Mouse (Mus musculus) gastrocnemius, adult 8-10 months (tissue): ENCODE data around the gene Calca. TPM values are rescaled to one million over a fixed set of nuclear protein-coding genes. Genes with fewer than 3 reads are reported as not detected.
"Not testable (repeated sequence)": the region's sequence is repeated elsewhere in the genome, so short reads cannot be mapped to it uniquely, and the experiment has no call there.

Experiments used
- DNase-seq, 2 experiments: peaks; one replicate each; pipeline ENCODE4 v3.0.0; 2022; ENCODE audit warnings: low spot score in 2 of 2
- total RNA-seq, 4 experiments: library from RNA; stranded (reverse); gene quantifications; 2 replicates each; pipeline ENCODE4 v1.2.4; 2022

The Calca gene
- total RNA-seq: not detected

- DNase-seq: no peak
These were observed at the start of gene Calca for GRCm38 (mm10) chr7:114636102-114636501. Gene Calca (minus strand): TSS chr7:114636357.

DNA sequence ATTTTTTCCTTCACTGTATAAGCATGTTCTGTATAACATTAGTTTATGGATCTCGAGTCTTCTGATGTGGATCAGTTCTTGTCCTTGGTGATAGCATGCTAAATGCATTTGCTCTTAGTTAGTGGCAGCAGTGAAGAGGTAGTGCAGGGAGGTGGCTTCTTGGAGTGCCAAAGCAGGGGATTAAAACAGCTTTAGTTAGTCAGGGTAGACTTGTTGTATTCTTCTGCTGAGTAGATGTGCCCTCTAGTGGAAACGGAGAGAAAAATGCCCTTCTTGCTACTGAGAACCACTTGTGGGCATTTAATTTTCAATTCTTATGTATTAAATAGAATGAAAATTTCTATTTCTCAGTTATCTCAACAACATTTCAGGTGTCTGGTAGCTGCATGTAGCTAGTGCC lies 36.5 kb upstream of the Calca start:
- DNase-seq: no peak

DNA sequence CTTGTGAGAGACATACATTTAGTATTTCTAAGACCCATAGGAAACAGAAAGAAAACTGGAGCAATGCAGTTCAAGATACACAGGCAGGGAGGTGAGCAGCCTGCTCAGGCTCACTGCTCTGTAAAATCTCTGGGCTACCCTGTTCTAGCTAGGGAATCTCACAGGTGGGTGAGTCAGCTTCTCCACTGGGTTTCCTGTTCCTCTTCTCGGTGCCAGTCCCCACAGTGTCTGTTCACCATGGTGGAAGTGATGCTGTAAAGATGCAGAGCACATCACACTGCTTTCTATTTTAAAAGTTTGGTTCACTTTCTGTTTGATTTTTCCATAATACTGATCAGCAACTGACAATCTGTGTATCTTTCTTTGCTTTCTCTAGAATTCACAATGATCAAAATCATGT lies 35.2 kb upstream of the Calca start:
- no peak for DNase-seq

DNA sequence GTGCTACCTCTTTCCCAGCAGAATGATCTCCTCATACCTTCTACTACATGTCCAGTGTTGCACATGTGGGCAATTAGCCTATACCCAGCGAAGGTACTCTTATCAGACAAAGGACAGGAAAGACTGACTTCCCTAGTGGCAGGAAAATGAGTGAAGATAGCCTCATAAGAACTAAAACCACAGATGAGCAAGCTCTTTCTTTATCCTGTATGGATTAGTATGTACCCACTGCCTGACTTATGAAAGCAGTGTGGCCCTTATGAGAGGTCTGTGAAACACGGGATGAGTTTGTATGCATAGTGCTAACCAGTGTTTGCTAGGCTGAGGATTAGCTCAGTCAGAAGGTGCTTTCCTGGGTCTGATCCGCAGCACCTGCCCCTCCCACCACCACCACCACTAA lies 13.6 kb upstream of the Calca start:
- DNase-seq: no peak

- no peak for DNase-seq
These were observed 12.6 kb upstream of the Calca start for GRCm38 (mm10) chr7:114648791-114649190.

- DNase-seq: no peak
These were observed 522 bp downstream of the Calca start for GRCm38 (mm10) chr7:114635569-114636101.

GRCm38 (mm10) chr7:114634386-114634785 lies 1.8 kb downstream of the Calca start:
- no peak for DNase-seq

GRCm38 (mm10) chr7:114625966-114626365 lies 10.2 kb downstream of the Calca start:
- no peak for DNase-seq

GRCm38 (mm10) chr7:114616759-114617158 lies 19.4 kb downstream of the Calca start:
- no peak for DNase-seq

- not testable (repeated sequence) for DNase-seq
These were observed 41.8 kb downstream of the Calca start for GRCm38 (mm10) chr7:114594391-114594790.

- DNase-seq: no peak
These were observed 53.7 kb downstream of the Calca start for GRCm38 (mm10) chr7:114582441-114582840.

Other genes starting within 250 kb of the Calca start
- 1 to 10 TPM; 3.1 to 5.9 (median 4.7) TPM for gene Pde3b, start 221.1 kb downstream of the Calca start, total RNA-seq
- gene Cyp2r1, start 73.4 kb downstream of the Calca start, total RNA-seq: not detected
- not detected for gene Calcb, start 82.3 kb upstream of the Calca start, total RNA-seq
- 1 to 10 TPM in 1 of 4 experiments, under 1 TPM in 3; 0.24 to 1.1 (median 0.59) TPM for gene Insc, start 107.3 kb upstream of the Calca start, total RNA-seq